In genomic region chr6:121018147-121018546, GRCm38 (mm10) we compare ENCODE assay signal across 14 mouse cellular contexts.
A peak's percentile ranks its signal among the peaks of the same experiment; 100 is the strongest.
DNase-seq lines count a peak whose midpoint lies in the region; ATAC-seq lines count a peak whose summit lies in the region.
"Had no signal": no experiment of that assay in that cellular context is flagged by ENCODE, and none has a peak within 500 bp of the region (broad histone marks: within the 10 kb centered on the region; RNA-seq: fewer than 3 reads in every experiment).

No protein-coding gene starts in this region.

- no peaks in the 10 kb centered on the region for H3K9me3 ChIP-seq in hindbrain, embryonic 10.5 days
- no peaks in the 10 kb centered on the region for H3K9me3 ChIP-seq in hindbrain, embryonic 11.5 days (ENCODE audit: control insufficient read depth, low read length)
- H3K9me3 ChIP-seq: embryonic facial prominence, embryonic 12.5 days; G1E; limb, embryonic 12.5 days; midbrain, embryonic 13.5 days had no signal

- no peak for ATAC-seq in hindbrain, embryonic 11.5 days (ENCODE audit: low FRiP score)
- no peak for ATAC-seq in frontal cortex, adult (ENCODE audit: low TSS enrichment)
- ATAC-seq: liver, postnatal 0 days; midbrain, embryonic 13.5 days had no signal

- 0 out of 2 replicates have a peak overlapping the region, but pooled peaks have one; percentile 1 for H3K27ac ChIP-seq in hindbrain, embryonic 10.5 days
- no peak overlapping the region for H3K27ac ChIP-seq in hindbrain, embryonic 11.5 days (ENCODE audit: low read depth, low read length)
- H3K27ac ChIP-seq: embryonic facial prominence, embryonic 12.5 days; limb, embryonic 12.5 days; midbrain, embryonic 13.5 days had no signal

- peak; percentile 31 for DNase-seq in adrenal gland, postnatal 25 days
- DNase-seq in adrenal gland, postnatal 4 days (ENCODE audit: low spot score in 2 of 2): no peak
- no peak for DNase-seq in hindbrain, embryonic 10.5 days (ENCODE audit: low spot score)
- no peak for DNase-seq in hindbrain, embryonic 11.5 days (ENCODE audit: low spot score)
- peak; percentile 57 to 69 for DNase-seq in cerebellum, postnatal 14 days
- peak; percentile 35 for DNase-seq in heart, postnatal 4 days
- DNase-seq in kidney, adult 18-20 months: no peak
- DNase-seq: liver, postnatal 0 days; right cerebral cortex, postnatal 14 days had no signal

- H3K4me2 ChIP-seq in hindbrain, embryonic 11.5 days (replicated peaks; ENCODE audit: low read depth, low read length): no peak overlapping the region
- H3K4me2 ChIP-seq: embryonic facial prominence, embryonic 12.5 days; limb, embryonic 12.5 days; midbrain, embryonic 13.5 days had no signal

- peaks cover 8% of the 10 kb centered on the region for H3K4me1 ChIP-seq in hindbrain, embryonic 10.5 days (replicated peaks)
- H3K4me1 ChIP-seq in hindbrain, embryonic 11.5 days (replicated peaks; ENCODE audit: control insufficient read depth, insufficient read depth, low read length): no peaks in the 10 kb centered on the region
- H3K4me1 ChIP-seq: embryonic facial prominence, embryonic 12.5 days; midbrain, embryonic 13.5 days had no signal

- no peak overlapping the region for H3K4me3 ChIP-seq in hindbrain, embryonic 10.5 days
- no peak overlapping the region for H3K4me3 ChIP-seq in hindbrain, embryonic 11.5 days (ENCODE audit: low read depth, low read length)
- H3K4me3 ChIP-seq: embryonic facial prominence, embryonic 12.5 days; limb, embryonic 12.5 days; midbrain, embryonic 13.5 days had no signal

- peaks cover 71% of the 10 kb centered on the region for H3K36me3 ChIP-seq in hindbrain, embryonic 10.5 days
- peaks cover 8% of the 10 kb centered on the region; the same call in 1 of the 2 replicates for H3K36me3 ChIP-seq in hindbrain, embryonic 11.5 days (ENCODE audit: control insufficient read depth, insufficient read depth, low read length)

- 92% methylated on average over 4 of the region's 4 CpGs for WGBS in hindbrain, embryonic 10.5 days
- 90% methylated on average over 4 of the region's 4 CpGs for WGBS in hindbrain, embryonic 11.5 days

- H3K9ac ChIP-seq in hindbrain, embryonic 11.5 days (ENCODE audit: low read depth, low read length): no peak overlapping the region
- H3K9ac ChIP-seq: embryonic facial prominence, embryonic 12.5 days; limb, embryonic 12.5 days; liver, postnatal 0 days; midbrain, embryonic 13.5 days had no signal

- H3K27me3 ChIP-seq in hindbrain, embryonic 10.5 days (ENCODE audit: insufficient read depth, poor library complexity, severe bottlenecking): no peaks in the 10 kb centered on the region
- no peaks in the 10 kb centered on the region for H3K27me3 ChIP-seq in hindbrain, embryonic 11.5 days (ENCODE audit: control insufficient read depth, insufficient read depth, low read length)
- H3K27me3 ChIP-seq: embryonic facial prominence, embryonic 12.5 days; limb, embryonic 12.5 days; midbrain, embryonic 13.5 days had no signal

Comparison
In these comparisons a context has a peak if more than half of its experiments do, and no peak if none do; other contexts are left out.
1. DNase-seq: peak in adrenal gland, postnatal 25 days (single experiment), cerebellum, postnatal 14 days (2 of 2) and heart, postnatal 4 days (single experiment); none in adrenal gland, postnatal 4 days (0 of 2), hindbrain, embryonic 10.5 days (single experiment), hindbrain, embryonic 11.5 days (single experiment) and kidney, adult 18-20 months (single experiment).